Mouse (Mus musculus) kidney, embryonic 14.5 days (tissue): ENCODE data around the gene Sycp1. TPM values are rescaled to one million over a fixed set of nuclear protein-coding genes. Genes with fewer than 3 reads are reported as not detected.

Source experiments
- ATAC-seq: fragments of 200-750 bp; cut with Nextera tagmentation; 2 replicates; pipeline ENCODE4 v1.8.0; 2017; ENCODE audit warnings: moderate number of reproducible peaks, mild to moderate bottlenecking, moderate TSS enrichment, moderate library complexity; ENCODE audit not compliant: low FRiP score, low TSS enrichment
- H3K27ac ChIP-seq: fragments of 300-500 bp; sonication (generic); 2 replicates; pipeline ENCODE4 v1.5.1; 2014; ENCODE audit warnings: low read depth, mild to moderate bottlenecking, low read length, moderate library complexity, mixed read lengths
- H3K27me3 ChIP-seq: fragments of 300-500 bp; sonication (generic); 2 replicates; pipeline ENCODE4 v1.6.1; 2014; ENCODE audit warnings: mild to moderate bottlenecking, low read length; ENCODE audit not compliant: control insufficient read depth, insufficient read depth
- H3K36me3 ChIP-seq: fragments of 300-500 bp; sonication (generic); 2 replicates; pipeline ENCODE4 v1.6.1; 2014; ENCODE audit warnings: low read length, mixed read lengths; ENCODE audit not compliant: control insufficient read depth, insufficient read depth
- H3K4me1 ChIP-seq: fragments of 300-500 bp; sonication (generic); 2 replicates; pipeline ENCODE4 v1.6.1; 2014; ENCODE audit warnings: low read length, mixed read lengths; ENCODE audit not compliant: control insufficient read depth, insufficient read depth
- H3K4me2 ChIP-seq: fragments of 300-500 bp; sonication (generic); replicated peaks from 2 replicates; pipeline ENCODE4 v1.6.1; 2014; ENCODE audit warnings: low read depth, mild to moderate bottlenecking, low read length
- H3K4me3 ChIP-seq: fragments of 300-500 bp; sonication (generic); 2 replicates; pipeline ENCODE4 v1.5.1; 2014; ENCODE audit warnings: mild to moderate bottlenecking, low read length
- H3K9ac ChIP-seq: fragments of 300-500 bp; sonication (generic); 2 replicates; pipeline ENCODE4 v1.6.1; 2014; ENCODE audit warnings: low read depth, mild to moderate bottlenecking, low read length, moderate library complexity
- H3K9me3 ChIP-seq: fragments of 300-500 bp; sonication (generic); 2 replicates; pipeline ENCODE4 v1.6.1; 2016; ENCODE audit warnings: low read length; ENCODE audit not compliant: control insufficient read depth
- WGBS: fragments of 180-500 bp; shearing (Covaris S2); extraction: QIAGEN DNeasy Blood & Tissue Kit; methylation state at CpG from one replicate; pipeline ENCODE4 v1.1.7; 2014; 5-methylcytosine and 5-hydroxymethylcytosine counted together
- polyA plus RNA-seq: library from polyadenylated mRNA; unstranded; fragments of >200 nt; fragmentation: Nextera tagmentation; extraction: Ambion mirVana; gene quantifications from 2 replicates; pipeline ENCODE4 v1.2.1, GENCODE M21; 2014

Sycp1 gene
- polyA plus RNA-seq, 1 experiment from 2014 or later = not detected

DNA sequence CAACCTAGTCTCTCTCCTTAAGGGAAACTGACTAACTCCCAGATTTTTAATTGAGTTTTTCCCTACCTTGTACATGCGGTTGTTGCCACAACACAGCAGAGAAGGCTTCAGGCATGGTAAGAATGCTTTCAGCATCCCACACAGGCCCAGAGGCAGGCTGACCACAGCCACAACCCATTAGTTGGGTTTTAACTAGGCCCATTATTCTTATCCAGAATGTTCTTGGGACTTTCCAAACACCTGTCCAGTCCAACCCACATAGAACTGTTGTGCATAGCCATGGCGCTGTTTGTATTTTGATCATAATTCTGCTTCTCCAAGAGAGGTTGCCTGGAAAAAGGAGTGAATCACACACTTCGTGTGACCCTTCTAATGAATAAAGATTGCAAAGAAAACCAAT lies 19.2 kb upstream of the Sycp1 start:
- 91% methylated on average over 3 of the region's 3 CpGs for WGBS
- Histone ChIP-seq H3K27ac (no peak overlapping the region), H3K9me3 (no peaks in the 10 kb centered on the region), H3K4me1 (no peaks in the 10 kb centered on the region), H3K27me3 (no peaks in the 10 kb centered on the region), H3K4me3 (no peak overlapping the region), H3K4me2 (no peak overlapping the region), H3K36me3 (no peaks in the 10 kb centered on the region), H3K9ac (no peak overlapping the region)
- ATAC-seq = no peak

DNA sequence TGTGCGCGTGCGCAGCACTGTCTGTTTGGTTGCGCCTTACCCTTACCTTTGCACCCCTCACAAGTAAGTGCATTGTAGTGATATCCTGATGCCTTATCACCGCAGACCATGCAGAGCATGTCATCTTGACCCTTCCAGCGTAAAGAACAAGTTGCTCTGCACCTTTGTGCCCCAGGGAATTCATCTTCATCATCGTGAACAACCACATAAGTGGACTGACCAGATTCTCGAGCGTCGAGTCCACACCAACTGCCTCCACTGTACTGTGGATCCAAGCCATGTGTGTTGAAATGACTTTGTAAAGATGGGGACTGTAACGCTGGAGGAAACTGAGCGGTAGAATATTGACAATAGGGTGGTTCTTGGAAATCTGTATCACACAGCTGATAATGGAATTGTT lies 18.6 kb upstream of the Sycp1 start:
- H3K4me1 ChIP-seq = no peaks in the 10 kb centered on the region
- no peak for ATAC-seq
- no peak overlapping the region for H3K9ac ChIP-seq
- H3K4me3 ChIP-seq = no peak overlapping the region
- no peaks in the 10 kb centered on the region for H3K27me3 ChIP-seq
- 91% methylated on average over 12 of the region's 12 CpGs for WGBS
- no peaks in the 10 kb centered on the region for H3K36me3 ChIP-seq
- no peaks in the 10 kb centered on the region for H3K9me3 ChIP-seq
- no peak overlapping the region for H3K4me2 ChIP-seq
- H3K27ac ChIP-seq = no peak overlapping the region

DNA sequence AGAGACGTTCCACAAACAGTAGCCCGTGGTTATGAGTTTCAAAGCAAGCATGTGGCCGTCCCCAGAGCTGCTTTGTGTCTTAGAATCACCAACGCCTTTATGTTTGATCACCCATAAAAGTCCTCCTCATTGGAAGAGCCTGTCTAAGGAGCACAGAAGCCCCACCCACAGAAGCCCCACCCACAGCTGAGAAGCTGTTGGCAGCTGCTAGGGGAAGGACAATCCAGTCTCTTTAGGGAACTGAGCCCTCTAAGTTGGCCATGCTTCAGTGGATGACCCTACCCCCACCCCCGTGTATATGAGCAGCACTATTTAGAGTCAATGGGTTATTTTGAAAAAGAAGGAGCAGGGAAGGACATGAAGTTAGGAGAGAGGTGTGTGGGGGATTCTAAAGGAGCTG lies 11.0 kb upstream of the Sycp1 start:
- no peak for ATAC-seq
- Histone ChIP-seq H3K4me3 (no peak overlapping the region), H3K9ac (no peak overlapping the region), H3K4me2 (no peak overlapping the region), H3K27ac (no peak overlapping the region), H3K27me3 (no peaks in the 10 kb centered on the region), H3K9me3 (no peaks in the 10 kb centered on the region), H3K4me1 (no peaks in the 10 kb centered on the region), H3K36me3 (no peaks in the 10 kb centered on the region)
- WGBS = 56% methylated on average over 5 of the region's 5 CpGs

DNA sequence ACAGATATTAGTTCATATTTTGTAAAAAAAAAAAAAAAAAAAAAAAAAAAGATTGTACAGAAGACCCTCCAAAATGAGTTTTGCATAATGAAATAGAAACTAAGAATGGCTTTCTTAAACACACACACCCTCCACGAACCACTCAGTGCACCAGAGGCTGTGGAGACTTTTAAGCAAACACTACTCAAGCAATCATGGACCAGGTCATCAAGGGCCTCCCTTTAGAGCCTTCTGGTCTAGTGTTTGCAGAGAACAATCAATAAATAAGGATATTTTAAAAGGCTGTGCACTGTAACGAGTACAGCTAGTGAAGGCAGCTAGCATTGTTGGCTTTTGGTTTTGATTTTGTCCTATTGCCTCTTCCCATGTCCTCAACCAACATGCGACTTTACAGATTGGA lies 10.4 kb upstream of the Sycp1 start:
- no peak overlapping the region for H3K27ac ChIP-seq
- no peak for ATAC-seq
- no peaks in the 10 kb centered on the region for H3K9me3 ChIP-seq
- H3K4me3 ChIP-seq = no peak overlapping the region
- H3K4me1 ChIP-seq = no peaks in the 10 kb centered on the region
- no peak overlapping the region for H3K4me2 ChIP-seq
- H3K27me3 ChIP-seq = no peaks in the 10 kb centered on the region
- no peaks in the 10 kb centered on the region for H3K36me3 ChIP-seq
- H3K9ac ChIP-seq = no peak overlapping the region
- WGBS = 86% methylated on average over 3 of the region's 3 CpGs

DNA sequence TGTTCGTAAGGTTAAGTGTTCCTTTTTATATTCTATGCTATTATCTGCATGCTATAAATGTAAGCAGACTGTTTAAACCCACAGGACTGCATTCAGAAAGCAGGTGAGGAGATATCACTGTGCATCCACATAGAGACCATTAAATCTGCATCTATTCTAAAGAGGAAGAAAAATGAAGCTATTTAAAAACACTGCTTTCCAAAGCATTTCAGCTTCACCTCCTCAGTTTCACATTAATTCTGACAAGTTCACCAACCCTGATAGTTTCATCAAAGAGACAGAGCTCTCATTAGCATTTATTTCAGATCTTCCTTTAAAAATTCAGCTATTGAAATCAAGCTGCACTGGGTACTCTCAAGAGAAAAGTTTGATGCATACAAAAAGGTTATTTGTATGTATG lies 2.2 kb upstream of the Sycp1 start:
- Histone ChIP-seq H3K9me3 (peaks cover 8% of the 10 kb centered on the region; the same call in 1 of the 2 replicates), H3K27me3 (no peaks in the 10 kb centered on the region), H3K9ac (no peak overlapping the region), H3K4me2 (no peak overlapping the region), H3K27ac (no peak overlapping the region), H3K4me3 (no peak overlapping the region), H3K4me1 (no peaks in the 10 kb centered on the region), H3K36me3 (no peaks in the 10 kb centered on the region)
- ATAC-seq = no peak
- 93% methylated on average over 1 of the region's 1 CpGs for whole genome bisulfite sequencing

DNA sequence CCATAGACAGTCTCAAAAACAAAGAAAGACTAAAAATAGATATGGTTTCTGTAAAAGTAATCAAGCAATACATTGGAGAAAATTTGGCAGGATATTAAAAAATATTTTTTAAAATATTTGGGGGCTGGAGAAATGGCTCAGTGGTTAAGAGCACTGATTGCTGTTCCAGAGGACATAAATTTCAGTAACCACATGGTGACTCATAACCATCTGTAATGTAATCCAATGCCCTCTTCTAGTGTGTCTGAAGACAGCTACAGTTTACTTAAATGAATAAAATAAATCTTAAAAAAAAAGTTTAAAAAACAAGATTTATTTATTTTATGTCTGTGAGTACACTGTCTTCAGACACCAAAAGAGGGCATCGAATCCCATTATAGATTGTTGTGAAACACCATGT lies 36.8 kb downstream of the Sycp1 start:
- no peak for ATAC-seq
- H3K36me3 ChIP-seq = no peaks in the 10 kb centered on the region
- H3K4me3 ChIP-seq = no peak overlapping the region
- 94% methylated on average over 1 of the region's 1 CpGs for WGBS
- no peak overlapping the region for H3K9ac ChIP-seq
- no peaks in the 10 kb centered on the region for H3K4me1 ChIP-seq
- no peaks in the 10 kb centered on the region for H3K27me3 ChIP-seq
- no peak overlapping the region for H3K27ac ChIP-seq
- no peak overlapping the region for H3K4me2 ChIP-seq
- H3K9me3 ChIP-seq = no peaks in the 10 kb centered on the region

DNA sequence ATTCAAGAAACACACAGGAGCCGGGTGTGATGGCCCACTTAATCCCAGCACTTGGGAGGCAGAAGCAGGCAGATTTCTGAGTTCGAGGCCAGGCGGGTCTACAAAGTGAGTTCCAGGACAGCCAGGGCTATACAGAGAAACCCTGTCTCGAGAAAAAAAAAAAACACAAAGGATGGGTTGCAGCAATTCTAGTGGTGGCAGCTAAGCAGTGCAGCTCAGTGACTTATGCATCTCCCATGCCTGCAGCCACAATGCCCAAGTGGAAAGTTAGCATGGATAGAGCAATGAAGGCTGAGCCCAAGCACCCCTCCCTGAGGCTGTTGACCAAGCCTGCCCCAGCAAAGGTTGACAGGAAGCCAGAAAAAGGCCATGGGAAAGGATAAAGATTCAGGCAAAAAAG lies 55.4 kb downstream of the Sycp1 start:
- H3K27ac ChIP-seq = no peak overlapping the region
- ATAC-seq = no peak
- 82% methylated on average over 4 of the region's 4 CpGs for WGBS

DNA sequence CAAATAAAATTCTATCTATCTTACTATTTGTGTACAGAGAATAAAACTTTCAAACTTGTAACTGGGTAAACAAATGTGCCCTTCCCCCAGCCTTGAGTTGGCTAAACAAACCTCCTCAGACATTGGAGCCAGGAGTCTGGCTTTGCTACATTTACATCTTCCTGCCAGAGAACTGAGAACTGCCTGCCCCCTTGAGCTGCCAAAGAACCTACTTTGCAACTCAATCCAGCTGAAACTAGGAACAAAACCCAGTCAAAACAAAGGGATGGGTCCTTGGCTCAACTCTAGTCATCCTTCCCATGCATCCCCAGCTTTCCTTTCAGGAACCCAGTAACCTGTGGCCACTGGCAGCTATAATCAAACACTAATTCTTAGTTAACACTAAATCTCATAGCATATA lies 87.2 kb downstream of the Sycp1 start:
- Histone ChIP-seq H3K27me3 (no peaks in the 10 kb centered on the region), H3K4me2 (no peak overlapping the region), H3K36me3 (no peaks in the 10 kb centered on the region), H3K4me1 (no peaks in the 10 kb centered on the region), H3K27ac (no peak overlapping the region), H3K9me3 (no peaks in the 10 kb centered on the region), H3K9ac (no peak overlapping the region), H3K4me3 (no peak overlapping the region)
- no peak for ATAC-seq

More for the DNA sequence above, 55.4 kb downstream of the Sycp1 start:
- H3K4me2 ChIP-seq = no peak overlapping the region
- H3K4me1 ChIP-seq = no peaks in the 10 kb centered on the region
- no peak overlapping the region for H3K4me3 ChIP-seq
- H3K9me3 ChIP-seq = no peaks in the 10 kb centered on the region
- no peaks in the 10 kb centered on the region for H3K27me3 ChIP-seq
- no peak overlapping the region for H3K9ac ChIP-seq
- H3K36me3 ChIP-seq = no peaks in the 10 kb centered on the region

DNA sequence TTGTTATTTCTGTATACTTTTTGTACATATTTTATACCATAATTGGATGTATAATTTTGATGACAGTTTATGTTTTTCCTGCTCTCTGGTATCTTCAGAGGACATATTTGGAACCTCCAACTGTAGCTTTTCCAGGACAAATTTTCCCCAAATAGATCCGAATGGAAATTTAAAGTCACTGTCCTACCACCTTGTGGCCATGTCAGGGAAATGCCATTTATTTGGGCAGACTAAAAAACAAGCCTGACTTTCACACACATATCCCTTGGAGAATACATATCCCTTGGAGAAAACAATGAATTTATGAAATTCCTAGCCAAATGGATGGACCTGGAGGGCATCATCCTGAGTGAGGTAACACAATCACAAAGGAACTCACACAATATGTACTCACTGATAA lies 93.5 kb downstream of the Sycp1 start:
- Histone ChIP-seq H3K9ac (no peak overlapping the region), H3K4me2 (no peak overlapping the region)

DNA sequence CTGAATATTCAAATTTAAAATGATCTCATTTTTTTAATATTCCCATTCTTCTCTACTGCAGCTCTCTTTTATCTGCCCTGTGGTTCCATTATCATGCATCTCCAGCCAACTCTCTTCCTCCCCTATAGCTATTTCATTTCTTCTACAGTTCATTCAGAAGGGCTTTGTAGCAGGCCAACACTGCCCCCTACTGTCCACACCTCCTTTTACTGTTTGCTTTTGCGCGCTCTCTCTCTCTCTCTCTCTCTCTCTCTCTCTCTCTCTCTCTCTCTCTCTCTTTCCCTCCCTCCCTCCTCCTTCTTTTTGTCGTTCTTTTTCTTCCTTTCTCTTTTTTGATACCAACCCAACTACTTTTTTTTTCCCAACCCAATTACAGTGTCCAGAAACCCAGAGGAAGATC lies 132.0 kb downstream of the Sycp1 start:
- whole genome bisulfite sequencing = 4% methylated on average over 3 of the region's 3 CpGs
- no peaks in the 10 kb centered on the region for H3K27me3 ChIP-seq
- no peaks in the 10 kb centered on the region for H3K9me3 ChIP-seq
- H3K4me2 ChIP-seq = no peak overlapping the region
- H3K4me3 ChIP-seq = no peak overlapping the region
- no peak overlapping the region for H3K27ac ChIP-seq
- H3K36me3 ChIP-seq = no peaks in the 10 kb centered on the region
- no peaks in the 10 kb centered on the region for H3K4me1 ChIP-seq
- no peak for ATAC-seq
- H3K9ac ChIP-seq = no peak overlapping the region

More for the DNA sequence above, 93.5 kb downstream of the Sycp1 start:
- no peaks in the 10 kb centered on the region for H3K36me3 ChIP-seq
- H3K4me3 ChIP-seq = no peak overlapping the region
- no peaks in the 10 kb centered on the region for H3K4me1 ChIP-seq
- H3K27me3 ChIP-seq = no peaks in the 10 kb centered on the region
- H3K9me3 ChIP-seq = no peaks in the 10 kb centered on the region
- no peak for ATAC-seq
- 49% methylated on average over 1 of the region's 1 CpGs for WGBS
- no peak overlapping the region for H3K27ac ChIP-seq
